Mouse (Mus musculus) T-helper 17 cell (primary cell): ENCODE results near the gene Tm9sf2.

Source experiments
- in situ Hi-C, 2 experiments: fragments of 300-600 bp; cut with MboI, MseI; formaldehyde crosslinking; loops; 1 replicate in 1 of 2; 2 replicates in 1 of 2; pipeline ENCODE4 v1.15.1; 2025; ENCODE audit warnings: high pct_unique_total_duplicates in 2 of 2

Gene Tm9sf2

DNA sequence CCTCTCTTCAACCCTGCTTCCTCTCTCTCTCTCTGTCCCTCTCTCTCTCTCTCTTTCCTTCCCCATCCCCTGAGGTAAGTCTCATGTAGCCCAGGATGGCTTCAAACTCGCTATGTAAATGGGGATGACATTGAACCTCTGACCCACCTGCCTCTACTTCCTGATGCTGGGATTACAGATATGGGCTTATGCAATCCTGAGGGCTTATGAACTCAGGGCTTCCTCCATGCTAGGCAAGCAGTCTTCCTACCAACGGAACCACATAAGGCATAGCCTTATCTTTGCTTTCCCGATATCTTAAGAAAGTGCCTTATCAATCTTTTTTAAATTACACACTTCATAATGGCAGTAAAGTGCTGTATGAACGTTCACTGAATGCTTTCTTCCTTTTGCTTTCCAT, 14.5 kb upstream of the Tm9sf2 start:
- in situ Hi-C loops: no loop called here

GRCm38 (mm10) chr14:122096331-122096730, 10.5 kb upstream of the Tm9sf2 start:
- in situ Hi-C loops: no loop called here

GRCm38 (mm10) chr14:122099584-122099983, 7.3 kb upstream of the Tm9sf2 start:
- in situ Hi-C loops: no loop called here

GRCm38 (mm10) chr14:122101890-122102289, 4.9 kb upstream of the Tm9sf2 start:
- in situ Hi-C loops: loop anchor here in 1 of 2 experiments (10.0 kb wide), 1 partner anchor 1627 kb away; the partner anchor contains the start of gene Rap2a

DNA sequence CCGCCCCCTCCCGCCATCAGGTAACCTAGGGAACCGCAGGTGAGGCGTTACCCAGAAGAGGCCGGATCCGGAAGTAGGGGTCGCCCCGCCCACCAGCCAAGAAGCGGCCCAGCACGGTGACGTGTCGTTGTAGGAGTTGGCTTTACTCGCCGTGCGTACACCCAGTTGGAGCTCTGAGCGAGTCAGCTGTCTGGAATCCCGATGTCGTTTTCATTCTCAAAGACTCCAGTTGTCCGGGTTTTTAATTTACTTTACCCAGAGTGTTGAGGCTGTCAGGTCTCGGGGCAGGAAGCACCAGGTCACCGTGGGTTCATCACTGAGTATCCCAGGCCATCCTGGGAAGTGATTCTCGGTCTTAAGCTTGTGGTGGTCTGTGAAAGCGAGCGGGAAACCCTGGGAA, 2.0 kb upstream of the Tm9sf2 start:
- in situ Hi-C loops: loop anchor here in 1 of 2 experiments (10.0 kb wide), 1 partner anchor 1630 kb away; the partner anchor contains the start of gene Rap2a

DNA sequence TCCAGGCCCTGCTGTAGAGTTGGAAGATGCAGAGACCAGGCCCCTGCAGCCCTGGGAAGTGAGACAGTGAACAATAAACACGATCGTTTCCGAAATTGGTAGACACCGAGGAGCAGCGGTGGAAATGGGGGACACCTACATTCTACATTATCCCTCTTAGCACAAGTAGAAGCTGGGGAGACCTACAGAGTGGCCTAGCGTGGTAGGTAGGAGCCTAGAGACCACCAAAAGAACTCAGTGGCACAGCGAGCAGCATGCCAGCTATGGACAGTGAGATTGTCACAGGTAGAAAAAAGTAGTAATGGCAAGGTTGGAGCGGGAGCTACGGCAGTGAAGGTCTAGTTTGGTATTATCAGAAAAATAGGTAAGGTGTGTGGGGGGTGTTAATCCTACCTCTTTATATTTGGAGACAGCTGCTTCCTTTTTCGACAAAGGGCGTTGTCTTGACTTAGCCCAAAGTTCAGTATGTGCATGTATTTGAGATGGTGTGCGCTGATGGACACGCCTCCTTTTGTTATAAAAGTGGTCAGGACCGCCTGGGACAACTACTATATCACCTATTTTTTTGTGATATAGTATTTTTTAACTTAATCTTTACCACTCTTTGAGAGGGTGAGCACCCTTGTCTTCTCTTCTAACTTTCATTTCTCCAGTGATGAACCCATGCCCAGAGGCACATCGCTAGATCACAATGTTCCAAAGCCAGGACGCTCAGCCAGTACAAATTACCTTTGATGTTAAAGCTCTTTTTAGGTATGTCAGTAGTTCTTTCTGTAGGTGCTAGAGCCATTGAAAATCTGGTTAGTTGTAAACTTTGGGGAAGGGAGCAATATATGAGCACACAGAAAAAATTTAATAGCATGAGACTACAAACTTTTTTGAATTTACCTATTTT, 1.2 kb upstream of the Tm9sf2 start:
- in situ Hi-C loops: loop anchor here in 1 of 2 experiments (10.0 kb wide), 1 partner anchor 1631 kb away; the partner anchor contains the start of gene Rap2a

DNA sequence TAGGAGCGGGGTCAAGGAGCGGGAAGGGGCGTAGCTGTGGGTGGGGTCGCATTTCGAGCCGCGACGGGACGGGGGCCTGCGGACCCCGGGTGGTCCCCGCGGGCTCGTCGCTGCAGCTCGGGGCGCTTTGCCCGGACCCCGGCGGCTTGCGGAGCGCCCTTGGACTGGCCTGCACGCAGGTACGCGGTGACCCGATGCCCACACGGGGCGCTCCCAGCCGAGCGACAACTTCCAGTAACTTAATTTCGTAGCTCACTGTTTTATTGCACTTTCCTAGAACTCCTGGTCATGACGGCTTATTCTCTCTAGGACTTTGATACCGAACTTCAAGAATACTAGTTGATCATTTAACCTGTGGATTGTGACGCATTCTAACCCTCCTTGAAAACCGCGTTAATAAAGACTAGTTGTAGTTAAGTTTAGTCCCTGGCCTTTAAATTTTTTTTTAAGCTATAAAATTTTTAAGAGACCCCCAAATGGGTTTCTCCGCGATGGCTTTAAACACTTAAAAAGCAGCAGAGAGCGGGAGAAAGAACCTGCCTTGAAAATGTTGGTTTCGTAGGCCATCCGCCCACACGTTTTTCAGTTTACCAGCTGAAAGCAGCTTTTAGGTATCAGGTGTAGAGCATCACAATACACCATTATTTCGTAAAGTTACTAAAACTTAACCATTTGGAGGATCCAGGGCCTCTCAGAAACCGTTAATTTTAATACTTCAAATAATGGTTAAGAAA, 810 bp downstream of the Tm9sf2 start:
- in situ Hi-C loops: loop anchor here in 1 of 2 experiments (10.0 kb wide), 1 partner anchor 1633 kb away; the partner anchor contains the start of gene Rap2a

- in situ Hi-C loops: loop anchor here in 1 of 2 experiments (5.0 kb wide), 1 partner anchor 44 kb away; no protein-coding TSS in a partner anchor
Observed at GRCm38 (mm10) chr14:122111681-122112080, 4.8 kb downstream of the Tm9sf2 start.

DNA sequence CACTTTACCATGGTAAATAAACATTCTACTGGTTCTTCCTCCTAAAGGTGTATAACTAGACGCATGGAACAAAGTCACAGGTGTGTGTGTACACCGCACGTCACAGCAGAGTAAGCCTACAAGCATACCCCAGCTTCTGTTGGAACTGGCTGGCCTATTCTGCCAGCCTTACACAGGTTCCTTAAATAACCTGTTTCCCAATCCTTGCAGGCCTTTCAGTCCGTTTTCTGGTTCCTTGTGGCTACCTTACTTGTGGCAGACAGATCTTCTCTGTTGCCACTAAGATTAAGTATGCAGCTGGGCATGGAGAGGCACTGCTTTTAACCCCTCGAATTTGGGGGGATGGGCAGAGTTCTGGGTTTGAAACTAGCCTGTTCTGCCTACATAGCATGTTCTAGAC, 5.5 kb downstream of the Tm9sf2 start:
- in situ Hi-C loops: loop anchor here in 1 of 2 experiments (5.0 kb wide), 1 partner anchor 45 kb away; no protein-coding TSS in a partner anchor

GRCm38 (mm10) chr14:122116200-122116599, 9.4 kb downstream of the Tm9sf2 start:
- in situ Hi-C loops: no loop called here

- in situ Hi-C loops: no loop called here
Observed at GRCm38 (mm10) chr14:122130111-122130797, 23.4 kb downstream of the Tm9sf2 start.

DNA sequence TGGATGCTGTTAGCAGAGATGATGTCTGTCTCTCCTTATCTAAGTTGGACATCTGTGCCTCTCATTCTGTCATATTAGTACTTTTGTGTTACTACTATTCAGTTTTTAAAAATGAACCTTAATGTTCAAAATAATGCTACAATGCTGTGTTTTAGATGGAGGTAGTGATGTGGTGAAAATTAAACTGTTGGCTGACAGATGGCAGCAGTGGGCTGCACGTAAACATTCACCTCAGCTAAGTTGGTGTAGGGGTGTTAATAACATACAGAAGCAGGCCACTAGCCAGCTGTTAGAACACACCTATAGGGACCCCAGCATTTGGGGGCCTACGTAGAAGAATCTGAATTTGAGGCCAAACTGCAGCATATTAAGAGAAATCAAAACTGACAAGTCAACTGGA, 24.8 kb downstream of the Tm9sf2 start:
- in situ Hi-C loops: no loop called here

DNA sequence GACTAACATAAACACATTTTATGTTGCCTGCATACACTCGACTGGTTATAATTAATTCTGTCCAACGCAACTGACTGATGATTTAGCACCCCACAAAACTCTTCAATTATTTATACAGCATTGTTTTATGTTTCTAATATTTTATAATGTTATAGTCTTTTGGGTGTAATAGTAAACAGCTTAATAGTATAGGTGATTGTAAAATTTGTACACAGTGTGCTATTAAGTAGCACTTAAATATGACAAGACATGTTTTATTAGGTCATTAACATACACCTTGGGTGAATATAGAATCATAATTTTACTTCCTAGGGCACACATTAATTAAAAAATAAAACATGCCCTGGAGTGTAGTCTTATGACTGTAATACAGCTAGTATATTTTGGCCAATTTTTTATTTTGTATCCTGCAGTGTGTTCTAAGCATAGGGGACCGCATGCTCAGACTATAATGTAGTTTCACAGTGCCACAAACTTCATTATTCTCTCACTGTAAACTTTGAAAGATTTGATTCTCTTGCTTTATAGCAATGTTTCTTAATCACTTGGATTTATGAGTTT, 29.6 kb downstream of the Tm9sf2 start:
- in situ Hi-C loops: no loop called here

GRCm38 (mm10) chr14:122137234-122137633, 30.4 kb downstream of the Tm9sf2 start:
- in situ Hi-C loops: no loop called here

- in situ Hi-C loops: no loop called here
Observed at GRCm38 (mm10) chr14:122140126-122140525, 33.3 kb downstream of the Tm9sf2 start.

- in situ Hi-C loops: no loop called here
Observed at GRCm38 (mm10) chr14:122143585-122144269, 36.9 kb downstream of the Tm9sf2 start.

GRCm38 (mm10) chr14:122145374-122145773, 38.5 kb downstream of the Tm9sf2 start:
- in situ Hi-C loops: no loop called here

DNA sequence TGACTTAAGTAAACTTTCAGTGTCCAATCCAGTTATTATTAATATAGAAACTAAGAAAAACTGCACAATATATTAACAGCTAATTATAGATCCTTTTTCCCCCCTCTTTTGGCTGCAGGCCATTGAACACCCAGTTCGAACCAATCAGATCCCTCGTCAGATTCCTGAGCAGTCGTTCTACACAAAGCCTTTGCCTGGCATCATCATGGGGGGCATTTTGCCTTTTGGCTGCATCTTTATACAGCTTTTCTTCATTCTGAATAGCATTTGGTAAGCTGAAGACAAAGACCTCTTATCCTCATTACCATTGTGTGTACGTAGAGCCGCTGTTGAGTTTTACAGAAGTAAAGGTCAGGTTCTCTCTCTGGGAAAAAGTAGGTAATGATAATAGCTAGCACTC, 43.8 kb downstream of the Tm9sf2 start:
- in situ Hi-C loops: no loop called here

DNA sequence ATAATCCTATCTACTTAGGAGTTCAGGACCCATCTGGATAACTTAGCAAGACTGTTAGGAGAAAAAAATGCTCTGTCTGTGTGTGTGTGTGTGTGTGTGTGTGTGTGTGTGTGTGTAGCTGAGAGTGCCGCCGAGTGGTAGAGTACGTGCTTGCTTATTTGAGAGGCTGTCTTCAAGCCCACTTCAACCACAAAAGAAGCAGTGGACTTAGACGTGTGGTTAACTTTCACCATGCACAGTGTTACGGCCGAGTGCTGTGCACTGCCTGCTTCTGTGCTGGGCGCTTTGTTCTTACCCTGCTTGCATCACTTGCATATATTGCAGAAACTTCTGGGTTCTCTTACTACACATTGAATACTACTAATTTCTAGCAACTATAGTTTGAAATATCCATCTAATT, 50.9 kb downstream of the Tm9sf2 start:
- in situ Hi-C loops: no loop called here

- in situ Hi-C loops: no loop called here
Observed at GRCm38 (mm10) chr14:122160916-122161315, 54.1 kb downstream of the Tm9sf2 start.

- in situ Hi-C loops: no loop called here
Observed at GRCm38 (mm10) chr14:122168912-122169311, 62.1 kb downstream of the Tm9sf2 start.
